Mouse (Mus musculus) kidney, embryonic 14.5 days (tissue): ENCODE measurements around the gene Syne1. TPM values are rescaled to one million over a fixed set of nuclear protein-coding genes. Genes with fewer than 3 reads are reported as not detected.

Experiments used
- ATAC-seq: fragments of 200-750 bp; cut with Nextera tagmentation; 2 replicates; pipeline ENCODE4 v1.8.0; 2017; ENCODE audit warnings: moderate number of reproducible peaks, mild to moderate bottlenecking, moderate TSS enrichment, moderate library complexity; ENCODE audit not compliant: low FRiP score, low TSS enrichment
- H3K27ac ChIP-seq: fragments of 300-500 bp; sonication (generic); 2 replicates; pipeline ENCODE4 v1.5.1; 2014; ENCODE audit warnings: low read depth, mild to moderate bottlenecking, low read length, moderate library complexity, mixed read lengths
- H3K27me3 ChIP-seq: fragments of 300-500 bp; sonication (generic); 2 replicates; pipeline ENCODE4 v1.6.1; 2014; ENCODE audit warnings: mild to moderate bottlenecking, low read length; ENCODE audit not compliant: control insufficient read depth, insufficient read depth
- H3K36me3 ChIP-seq: fragments of 300-500 bp; sonication (generic); 2 replicates; pipeline ENCODE4 v1.6.1; 2014; ENCODE audit warnings: low read length, mixed read lengths; ENCODE audit not compliant: control insufficient read depth, insufficient read depth
- H3K4me1 ChIP-seq: fragments of 300-500 bp; sonication (generic); 2 replicates; pipeline ENCODE4 v1.6.1; 2014; ENCODE audit warnings: low read length, mixed read lengths; ENCODE audit not compliant: control insufficient read depth, insufficient read depth
- H3K4me2 ChIP-seq: fragments of 300-500 bp; sonication (generic); replicated peaks from 2 replicates; pipeline ENCODE4 v1.6.1; 2014; ENCODE audit warnings: low read depth, mild to moderate bottlenecking, low read length
- H3K4me3 ChIP-seq: fragments of 300-500 bp; sonication (generic); 2 replicates; pipeline ENCODE4 v1.5.1; 2014; ENCODE audit warnings: mild to moderate bottlenecking, low read length
- H3K9ac ChIP-seq: fragments of 300-500 bp; sonication (generic); 2 replicates; pipeline ENCODE4 v1.6.1; 2014; ENCODE audit warnings: low read depth, mild to moderate bottlenecking, low read length, moderate library complexity
- H3K9me3 ChIP-seq: fragments of 300-500 bp; sonication (generic); 2 replicates; pipeline ENCODE4 v1.6.1; 2016; ENCODE audit warnings: low read length; ENCODE audit not compliant: control insufficient read depth
- WGBS: fragments of 180-500 bp; shearing (Covaris S2); extraction: QIAGEN DNeasy Blood & Tissue Kit; methylation state at CpG from one replicate; pipeline ENCODE4 v1.1.7; 2014; 5-methylcytosine and 5-hydroxymethylcytosine counted together
- polyA plus RNA-seq: library from polyadenylated mRNA; unstranded; fragments of >200 nt; fragmentation: Nextera tagmentation; extraction: Ambion mirVana; gene quantifications from 2 replicates; pipeline ENCODE4 v1.2.1, GENCODE M21; 2014

Syne1 gene
- polyA plus RNA-seq, 1 experiment from 2014 or later = 5.8 TPM

- H3K4me2 ChIP-seq = no peak overlapping the region
- 50% methylated on average over 2 of the region's 2 CpGs for WGBS
- H3K9ac ChIP-seq = no peak overlapping the region
- no peaks in the 10 kb centered on the region for H3K9me3 ChIP-seq
- no peak overlapping the region for H3K27ac ChIP-seq
- no peak overlapping the region for H3K4me3 ChIP-seq
- H3K4me1 ChIP-seq = no peaks in the 10 kb centered on the region
- no peaks in the 10 kb centered on the region for H3K36me3 ChIP-seq
- ATAC-seq = no peak
- no peaks in the 10 kb centered on the region for H3K27me3 ChIP-seq
Measured at GRCm38 (mm10) chr10:4972026-4972425, 579.3 kb downstream of the Syne1 start.

- Histone ChIP-seq H3K9ac (no peak overlapping the region), H3K36me3 (no peaks in the 10 kb centered on the region), H3K27ac (no peak overlapping the region), H3K27me3 (no peaks in the 10 kb centered on the region), H3K4me3 (no peak overlapping the region), H3K4me1 (no peaks in the 10 kb centered on the region), H3K9me3 (no peaks in the 10 kb centered on the region), H3K4me2 (no peak overlapping the region)
- ATAC-seq = no peak
Measured at GRCm38 (mm10) chr10:4971586-4971985, 579.7 kb downstream of the Syne1 start.

- no peak for ATAC-seq
Measured at GRCm38 (mm10) chr10:4971156-4971555, 580.1 kb downstream of the Syne1 start.

More at GRCm38 (mm10) chr10:4971156-4971555, 580.1 kb downstream of the Syne1 start:
- no peak overlapping the region for H3K4me2 ChIP-seq
- no peaks in the 10 kb centered on the region for H3K36me3 ChIP-seq
- H3K4me3 ChIP-seq = no peak overlapping the region
- 72% methylated on average over 7 of the region's 7 CpGs for WGBS
- H3K9ac ChIP-seq = no peak overlapping the region
- no peaks in the 10 kb centered on the region for H3K4me1 ChIP-seq
- no peaks in the 10 kb centered on the region for H3K9me3 ChIP-seq
- no peaks in the 10 kb centered on the region for H3K27me3 ChIP-seq
- H3K27ac ChIP-seq = no peak overlapping the region

Other genes starting within 250 kb of the Syne1 start
- gene Myct1, start 42.3 kb upstream of the Syne1 start, polyA plus RNA-seq = 6.1 and 6.6 TPM in 2 replicates
- gene Vip, start 87.7 kb upstream of the Syne1 start, polyA plus RNA-seq = 0.91 and 1.2 TPM in 2 replicates